Mouse (Mus musculus) forebrain, embryonic 11.5 days (tissue): ENCODE measurements around the gene Anp32a. TPM values are rescaled to one million over a fixed set of nuclear protein-coding genes. Genes with fewer than 3 reads are reported as not detected.

Experiments
- ATAC-seq: fragments of 200-750 bp; cut with Nextera tagmentation; replicated peaks from 2 replicates; pipeline ENCODE4 v1.8.0; 2017; ENCODE audit warnings: moderate TSS enrichment; ENCODE audit not compliant: low FRiP score
- DNase-seq: peaks from one replicate; pipeline ENCODE4 v3.0.0-alpha.2; 2017; ENCODE audit warnings: low spot score
- H3K27ac ChIP-seq: fragments of 300-500 bp; sonication (generic); 2 replicates; pipeline ENCODE4 v1.5.1; 2014; ENCODE audit warnings: low read depth, low read length
- H3K27me3 ChIP-seq: fragments of 300-500 bp; sonication (generic); 2 replicates; pipeline ENCODE4 v1.6.1; 2014; ENCODE audit warnings: mild to moderate bottlenecking, low read length, mixed read lengths; ENCODE audit not compliant: control insufficient read depth, insufficient read depth
- H3K36me3 ChIP-seq: fragments of 300-500 bp; sonication (generic); 2 replicates; pipeline ENCODE4 v1.6.1; 2014; ENCODE audit warnings: mild to moderate bottlenecking, low read length, moderate library complexity, mixed read lengths; ENCODE audit not compliant: control insufficient read depth, insufficient read depth
- H3K4me1 ChIP-seq: fragments of 300-500 bp; sonication (generic); replicated peaks from 2 replicates; pipeline ENCODE4 v1.6.1; 2014; ENCODE audit warnings: low read length, mixed read lengths; ENCODE audit not compliant: control insufficient read depth, insufficient read depth
- H3K4me2 ChIP-seq: fragments of 300-500 bp; sonication (generic); 2 replicates; pipeline ENCODE4 v1.6.1; 2014; ENCODE audit warnings: low read depth, mild to moderate bottlenecking, low read length, moderate library complexity, mixed read lengths; ENCODE audit not compliant: severe bottlenecking
- H3K4me3 ChIP-seq: fragments of 300-500 bp; sonication (generic); 2 replicates; pipeline ENCODE4 v1.5.1; 2014; ENCODE audit warnings: low read depth, low read length
- H3K9ac ChIP-seq: fragments of 300-500 bp; sonication (generic); 2 replicates; pipeline ENCODE4 v1.6.1; 2014; ENCODE audit warnings: low read length
- H3K9me3 ChIP-seq: fragments of 300-500 bp; sonication (generic); 2 replicates; pipeline ENCODE4 v1.6.1; 2016; ENCODE audit warnings: low read length, mixed read lengths; ENCODE audit not compliant: control insufficient read depth
- WGBS: fragments of 180-500 bp; shearing (Covaris S2); extraction: QIAGEN DNeasy Blood & Tissue Kit; methylation state at CpG from one replicate; pipeline ENCODE4 v1.1.7; 2014; 5-methylcytosine and 5-hydroxymethylcytosine counted together
- polyA plus RNA-seq: library from polyadenylated mRNA; unstranded; fragments of >200 nt; fragmentation: Nextera tagmentation; extraction: Ambion mirVana; gene quantifications from 2 replicates; pipeline ENCODE4 v1.2.1, GENCODE M21; 2014

Gene Anp32a
- polyA plus RNA-seq, 1 experiment from 2014 or later = 145 TPM

- H3K27me3 ChIP-seq = no peaks in the 10 kb centered on the region
- no peak for ATAC-seq
- H3K4me1 ChIP-seq = peaks cover 7% of the 10 kb centered on the region
- H3K9me3 ChIP-seq = no peaks in the 10 kb centered on the region
- H3K36me3 ChIP-seq = no peaks in the 10 kb centered on the region
- no peak overlapping the region; the same call in 1 of the 2 replicates for H3K9ac ChIP-seq
- WGBS = 76% methylated on average over 4 of the region's 4 CpGs
- H3K4me2 ChIP-seq = no peak overlapping the region
- H3K27ac ChIP-seq = no peak overlapping the region
- H3K4me3 ChIP-seq = no peak overlapping the region
- no peak for DNase-seq
These were observed 3.0 kb upstream of the Anp32a start for GRCm38 (mm10) chr9:62337924-62338635.

DNA sequence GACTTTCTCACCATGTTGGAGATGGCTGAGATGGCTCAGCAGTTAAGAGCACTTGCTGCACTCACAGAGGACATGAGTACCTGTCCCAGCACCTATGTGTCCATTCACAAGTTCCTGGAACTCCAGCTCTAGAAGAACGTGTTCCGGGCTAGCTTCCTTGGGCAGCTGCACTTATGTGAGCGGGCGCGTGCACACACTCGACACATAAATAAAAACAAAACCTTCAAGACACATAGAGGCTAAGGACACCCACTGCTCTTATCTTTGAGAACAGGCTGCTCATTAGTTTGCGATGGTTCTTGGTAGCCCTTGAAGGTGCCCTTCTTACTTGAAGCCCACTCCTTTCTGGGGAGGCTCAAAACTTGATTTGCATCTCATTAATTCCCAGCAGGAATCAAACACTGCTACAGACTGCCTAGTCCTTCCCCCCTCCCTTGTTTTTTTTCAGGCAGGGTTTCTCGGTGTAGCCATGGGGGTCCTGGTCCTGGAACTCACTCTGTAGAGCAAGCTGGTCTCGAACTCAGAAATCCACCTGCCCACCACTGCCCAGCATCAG lies 2.4 kb upstream of the Anp32a start:
- no peak overlapping the region for H3K27ac ChIP-seq
- no peak overlapping the region for H3K4me3 ChIP-seq
- no peak overlapping the region for H3K4me2 ChIP-seq
- no peaks in the 10 kb centered on the region for H3K27me3 ChIP-seq
- no peak for ATAC-seq
- no peaks in the 10 kb centered on the region for H3K9me3 ChIP-seq
- H3K9ac ChIP-seq = peak overlapping the region; percentile 27; the same call in 1 of the 2 replicates
- no peaks in the 10 kb centered on the region for H3K36me3 ChIP-seq
- no peak for DNase-seq
- 69% methylated on average over 9 of the region's 9 CpGs for WGBS
- peaks cover 7% of the 10 kb centered on the region for H3K4me1 ChIP-seq

DNA sequence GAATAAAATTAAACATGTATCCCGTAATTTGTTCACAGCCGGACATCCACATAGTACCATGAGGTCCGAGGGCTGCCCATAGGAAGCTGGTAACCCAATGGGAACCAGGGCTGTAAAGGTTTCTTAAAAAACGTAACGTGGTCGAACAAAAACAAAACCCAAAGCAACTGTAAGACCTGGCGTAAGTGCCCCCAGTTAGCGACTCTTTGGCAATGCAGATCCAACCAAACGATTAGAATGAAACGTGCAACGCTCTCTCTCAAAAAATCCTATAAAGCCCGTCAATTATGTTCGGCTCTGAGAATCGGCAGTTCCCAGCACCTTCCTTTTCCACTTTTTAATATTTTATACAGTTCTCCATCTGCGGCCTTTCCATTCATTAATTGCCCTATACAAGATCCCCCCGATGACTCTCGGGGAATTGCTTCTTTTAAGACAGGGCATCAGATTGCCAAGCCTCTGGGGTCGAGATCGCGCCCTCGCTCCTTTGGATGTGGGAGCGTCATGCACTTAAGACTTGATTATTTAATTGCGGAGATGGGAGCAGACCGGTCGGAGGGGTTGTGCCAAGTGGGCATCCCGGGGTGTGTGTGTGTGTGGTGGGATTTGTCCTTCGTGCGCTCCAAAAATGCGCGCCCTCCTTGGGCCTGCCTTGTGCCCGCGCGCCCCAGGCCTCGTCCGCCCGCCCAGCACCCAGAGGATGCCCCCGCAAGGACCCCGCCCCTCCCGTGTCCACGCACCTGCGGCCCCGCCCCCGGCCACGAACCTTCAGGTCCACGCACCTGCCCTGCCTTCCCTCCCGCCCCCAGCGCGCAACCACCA lies 581 bp upstream of the Anp32a start:
- no peaks in the 10 kb centered on the region for H3K36me3 ChIP-seq
- ATAC-seq (peak; percentile 21), DNase-seq (no peak)
- no peaks in the 10 kb centered on the region for H3K9me3 ChIP-seq
- H3K27me3 ChIP-seq = no peaks in the 10 kb centered on the region
- H3K27ac ChIP-seq = peak overlapping the region; percentile 82
- peak overlapping the region; percentile 98 for H3K9ac ChIP-seq
- peak overlapping the region; percentile 89 for H3K4me3 ChIP-seq
- H3K4me2 ChIP-seq = peak overlapping the region; percentile 89
- 2% methylated on average over 45 of the region's 48 CpGs for WGBS
- H3K4me1 ChIP-seq = peaks cover 14% of the 10 kb centered on the region

GRCm38 (mm10) chr9:62341701-62342440 lies 778 bp downstream of the Anp32a start:
- Histone ChIP-seq H3K27ac (peak overlapping the region; percentile 96), H3K4me3 (peak overlapping the region; percentile 89), H3K9me3 (no peaks in the 10 kb centered on the region), H3K36me3 (no peaks in the 10 kb centered on the region), H3K4me2 (peak overlapping the region; percentile 89), H3K4me1 (peaks cover 23% of the 10 kb centered on the region), H3K9ac (peak overlapping the region; percentile 98), H3K27me3 (no peaks in the 10 kb centered on the region)
- under 1% methylated on average over 52 of the region's 54 CpGs for WGBS
- DNase-seq (peak; percentile 81), ATAC-seq (0 out of 2 replicates have a peak, but pooled peaks have one; percentile 4)

DNA sequence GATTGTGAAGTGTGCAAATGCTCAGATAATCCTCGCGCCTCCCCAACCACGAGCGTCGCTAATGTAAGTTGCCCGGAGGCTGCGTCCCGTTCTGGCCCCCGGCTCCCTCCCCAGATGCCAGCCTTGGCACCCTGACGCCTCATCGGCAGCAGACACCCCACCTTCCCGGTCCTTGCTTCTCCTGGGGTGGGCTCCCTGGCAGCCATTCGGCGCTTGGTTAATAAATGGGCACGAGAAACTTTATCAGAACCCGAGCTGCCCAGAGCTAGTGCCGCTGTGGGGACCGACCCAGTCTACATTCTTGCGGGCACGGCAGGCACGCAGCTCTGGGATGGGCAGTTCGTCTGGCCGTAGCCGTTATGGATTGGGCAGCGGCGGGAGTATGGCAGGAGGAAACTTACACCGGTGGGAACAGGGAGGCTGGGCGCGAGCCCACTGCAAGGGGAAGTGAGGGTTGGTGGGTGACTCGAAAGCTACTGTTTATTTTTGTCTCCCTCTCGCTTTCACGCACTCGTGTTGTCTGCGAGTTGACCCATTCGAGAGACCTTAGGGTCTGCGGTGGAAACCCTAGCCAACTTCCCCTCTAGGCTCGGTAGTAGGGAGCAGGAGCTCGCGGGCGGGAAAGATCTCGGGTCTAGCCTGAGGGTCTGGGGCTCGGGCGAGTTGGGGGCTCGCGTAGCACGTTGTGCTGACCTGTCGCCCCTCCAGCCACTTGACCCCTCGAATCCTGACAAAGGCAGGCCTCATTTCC lies 1.5 kb downstream of the Anp32a start:
- Histone ChIP-seq H3K4me1 (peaks cover 23% of the 10 kb centered on the region), H3K9me3 (no peaks in the 10 kb centered on the region), H3K27ac (peak overlapping the region; percentile 96), H3K36me3 (no peaks in the 10 kb centered on the region), H3K4me3 (peak overlapping the region; percentile 89), H3K27me3 (no peaks in the 10 kb centered on the region), H3K9ac (peak overlapping the region; percentile 98), H3K4me2 (peak overlapping the region; percentile 89)
- DNase-seq (peak; percentile 81), ATAC-seq (no peak)
- under 1% methylated on average over 48 of the region's 48 CpGs for WGBS

DNA sequence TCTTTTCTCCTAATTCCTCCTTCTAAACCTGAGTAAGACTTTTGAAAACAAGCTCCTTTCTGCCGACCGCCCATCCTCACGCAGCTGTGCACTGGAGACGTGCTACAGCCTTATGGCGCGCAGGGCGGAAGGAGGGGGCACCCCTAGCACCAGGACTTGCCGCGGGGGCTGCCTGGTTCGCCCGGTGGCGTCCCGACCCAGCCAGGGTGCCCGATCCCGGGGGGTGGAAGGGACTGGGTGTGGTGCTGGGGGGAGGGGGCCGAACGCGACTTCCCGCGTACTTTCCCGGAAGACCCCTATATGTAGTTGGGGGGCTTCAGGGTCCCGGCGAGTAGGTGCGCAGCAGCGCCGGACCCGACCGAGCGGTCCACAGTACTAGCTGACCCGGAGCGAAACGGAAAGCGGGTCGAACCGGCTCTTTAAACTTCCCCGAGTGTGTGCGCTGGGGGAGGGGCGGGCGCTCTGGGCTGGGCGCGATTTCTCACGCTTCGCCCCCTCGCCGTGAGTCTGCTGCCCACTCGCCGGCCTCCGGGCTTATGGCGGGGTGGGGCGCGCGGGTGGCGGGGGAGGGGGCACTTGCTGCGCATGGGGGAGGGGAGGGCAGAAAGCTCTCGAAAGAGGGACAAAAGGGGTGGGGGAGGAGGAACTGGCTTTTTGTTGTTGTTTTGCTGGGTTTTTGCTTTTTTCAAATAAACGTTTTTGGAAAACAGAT lies 2.3 kb downstream of the Anp32a start:
- H3K4me3 ChIP-seq = peak overlapping the region; percentile 89
- H3K4me1 ChIP-seq = peaks cover 23% of the 10 kb centered on the region
- ATAC-seq (peak; percentile 50), DNase-seq (peak; percentile 88)
- H3K9ac ChIP-seq = peak overlapping the region; percentile 98
- under 1% methylated on average over 55 of the region's 56 CpGs for WGBS
- peak overlapping the region; percentile 96 for H3K27ac ChIP-seq
- no peaks in the 10 kb centered on the region for H3K9me3 ChIP-seq
- H3K4me2 ChIP-seq = peak overlapping the region; percentile 89
- H3K27me3 ChIP-seq = no peaks in the 10 kb centered on the region
- no peaks in the 10 kb centered on the region for H3K36me3 ChIP-seq

GRCm38 (mm10) chr9:62343904-62344491 lies 2.9 kb downstream of the Anp32a start:
- H3K4me1 ChIP-seq = peaks cover 19% of the 10 kb centered on the region
- H3K36me3 ChIP-seq = no peaks in the 10 kb centered on the region
- ATAC-seq (peak; percentile 3; the same call in 1 of the 2 replicates), DNase-seq (peak; percentile 86)
- peak overlapping the region; percentile 98 for H3K9ac ChIP-seq
- 0% methylated on average over 46 of the region's 52 CpGs for WGBS
- H3K4me2 ChIP-seq = peak overlapping the region; percentile 89
- no peaks in the 10 kb centered on the region for H3K9me3 ChIP-seq
- no peaks in the 10 kb centered on the region for H3K27me3 ChIP-seq
- H3K27ac ChIP-seq = peak overlapping the region; percentile 96
- peak overlapping the region; percentile 89 for H3K4me3 ChIP-seq
